Mouse (Mus musculus): ENCODE data around the gene Gtf2ird2.

GRCm38 (mm10) chr5:134164688-134165087 lies 19.1 kb upstream of the Gtf2ird2 start:
- TF ChIP-seq POLR2A (IDR thresholded peaks at IDR 0.05; ENCODE audit: low read depth, low read length) (no peak), CTCF (IDR thresholded peaks at IDR 0.05; ENCODE audit: extremely low read depth, insufficient read length, insufficient replicate concordance, low read depth, low read length) (no peak)
